Mouse (Mus musculus) cortical plate, adult 2 months (tissue): ENCODE data around the gene Ints11.

Experiments used
- CTCF ChIP-seq: fragments of 200-500 bp; IDR thresholded peaks from 2 replicates; pipeline ENCODE4 v1.5.1; 2011; ENCODE audit warnings: mild to moderate bottlenecking, control low read depth, low read length; ENCODE audit not compliant: insufficient read depth; ENCODE audit errors: extremely low read depth
- POLR2A ChIP-seq: fragments of 200-500 bp; IDR thresholded peaks from 2 replicates; pipeline ENCODE4 v1.6.1; 2011; ENCODE audit warnings: mild to moderate bottlenecking, low read length, control low read depth; ENCODE audit not compliant: insufficient read depth; ENCODE audit errors: extremely low read depth

- TF ChIP-seq POLR2A (no peak), CTCF (no peak)
These were observed 20.0 kb downstream of the Ints11 start for GRCm38 (mm10) chr4:155889316-155889715.
